Mouse (Mus musculus): ENCODE data around the gene Hist1h3d.

GRCm38 (mm10) chr13:23529480-23530165 lies 45.9 kb upstream of the Hist1h3d start:
- no peak for TF ChIP-seq POLR2A (IDR thresholded peaks at IDR 0.05; ENCODE audit: borderline replicate concordance, extremely low read depth, insufficient read depth, insufficient read length, poor library complexity, severe bottlenecking)
- TF ChIP-seq CTCF (IDR thresholded peaks at IDR 0.05; ENCODE audit: borderline replicate concordance, extremely low read depth, insufficient read depth, insufficient read length) = no peak

Measured in brain, embryonic 14.5 days (tissue).